Mouse (Mus musculus) heart, embryonic 11.5 days (tissue): Measurements from ENCODE around the gene Kdm5b. TPM values are rescaled to one million over a fixed set of nuclear protein-coding genes. Genes with fewer than 3 reads are reported as not detected.
A peak's percentile ranks its signal among the peaks of the same experiment; 100 is the strongest.
"Not testable (repeated sequence)": the region's sequence is repeated elsewhere in the genome, so short reads cannot be mapped to it uniquely, and the experiment has no call there.

Experiments used
- ATAC-seq: fragments of 200-750 bp; cut with Nextera tagmentation; replicated peaks from 2 replicates; pipeline ENCODE4 v1.8.0; 2017; ENCODE audit warnings: moderate library complexity; ENCODE audit not compliant: insufficient number of reproducible peaks, low FRiP score, low TSS enrichment
- H3K27ac ChIP-seq: fragments of 300-500 bp; sonication (generic); 2 replicates; pipeline ENCODE4 v1.5.1; 2014; ENCODE audit warnings: mild to moderate bottlenecking, low read depth, low read length
- H3K27me3 ChIP-seq: fragments of 300-500 bp; sonication (generic); 2 replicates; pipeline ENCODE4 v1.6.1; 2014; ENCODE audit warnings: mild to moderate bottlenecking, low read length, mixed read lengths; ENCODE audit not compliant: control insufficient read depth, insufficient read depth
- H3K36me3 ChIP-seq: fragments of 300-500 bp; sonication (generic); 2 replicates; pipeline ENCODE4 v1.6.1; 2014; ENCODE audit warnings: mild to moderate bottlenecking, low read length, moderate library complexity, mixed read lengths; ENCODE audit not compliant: control insufficient read depth, insufficient read depth
- H3K4me1 ChIP-seq: fragments of 300-500 bp; sonication (generic); 2 replicates; pipeline ENCODE4 v1.6.1; 2014; ENCODE audit warnings: low read length; ENCODE audit not compliant: control insufficient read depth, insufficient read depth
- H3K4me2 ChIP-seq: fragments of 300-500 bp; sonication (generic); 2 replicates; pipeline ENCODE4 v1.6.1; 2014; ENCODE audit warnings: mild to moderate bottlenecking, moderate library complexity
- H3K4me3 ChIP-seq: fragments of 300-500 bp; sonication (generic); 2 replicates; pipeline ENCODE4 v1.5.1; 2014; ENCODE audit warnings: low read depth, low read length
- H3K9ac ChIP-seq: fragments of 300-500 bp; sonication (generic); 2 replicates; pipeline ENCODE4 v1.6.1; 2014; ENCODE audit warnings: mild to moderate bottlenecking, low read depth, low read length, moderate library complexity
- H3K9me3 ChIP-seq: fragments of 300-500 bp; sonication (generic); replicated peaks from 2 replicates; pipeline ENCODE4 v1.6.1; 2016; ENCODE audit warnings: low read length; ENCODE audit not compliant: control insufficient read depth
- WGBS: fragments of 180-500 bp; shearing (Covaris S2); extraction: QIAGEN DNeasy Blood & Tissue Kit; methylation state at CpG from one replicate; pipeline ENCODE4 v1.1.7; 2014; ENCODE audit not compliant: insufficient replicate concordance; 5-methylcytosine and 5-hydroxymethylcytosine counted together
- polyA plus RNA-seq: library from polyadenylated mRNA; unstranded; fragments of >200 nt; fragmentation: Nextera tagmentation; extraction: Ambion mirVana; gene quantifications from 2 replicates; pipeline ENCODE4 v1.2.1, GENCODE M21; 2014

Gene Kdm5b
- polyA plus RNA-seq, 1 experiment from 2014 or later, result 34.9 TPM

DNA sequence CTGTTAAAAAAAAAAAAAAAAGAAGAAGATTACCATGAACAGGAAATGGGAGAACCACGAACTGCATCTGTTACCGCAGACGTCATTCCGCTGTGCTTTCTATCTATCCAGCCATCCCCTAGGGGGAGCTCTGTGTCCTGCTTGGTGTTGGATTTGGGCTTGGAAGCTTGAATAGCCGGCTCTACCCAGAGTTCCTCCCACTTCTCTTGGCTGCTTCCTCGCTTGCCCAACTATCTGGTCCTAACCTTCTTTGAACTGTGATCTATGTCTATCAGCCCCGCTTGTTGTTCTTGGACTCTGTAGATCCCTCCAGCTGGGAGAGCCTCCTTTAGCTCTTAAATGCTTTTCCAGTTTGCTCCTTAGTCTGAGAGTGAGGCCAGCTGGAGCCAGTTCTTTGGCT, 41.3 kb upstream of the Kdm5b start:
- Histone ChIP-seq H3K36me3 (no peaks in the 10 kb centered on the region), H3K27me3 (peaks cover 9% of the 10 kb centered on the region; the same call in 1 of the 2 replicates), H3K27ac (no peak overlapping the region), H3K9me3 (no peaks in the 10 kb centered on the region), H3K4me3 (no peak overlapping the region), H3K9ac (no peak overlapping the region), H3K4me2 (peak overlapping the region; percentile 19; the same call in 1 of the 2 replicates), H3K4me1 (peaks cover 14% of the 10 kb centered on the region; the same call in 1 of the 2 replicates)
- peak; percentile 55; the same call in 1 of the 2 replicates for ATAC-seq
- WGBS, result 8% methylated on average over 7 of the region's 7 CpGs

DNA sequence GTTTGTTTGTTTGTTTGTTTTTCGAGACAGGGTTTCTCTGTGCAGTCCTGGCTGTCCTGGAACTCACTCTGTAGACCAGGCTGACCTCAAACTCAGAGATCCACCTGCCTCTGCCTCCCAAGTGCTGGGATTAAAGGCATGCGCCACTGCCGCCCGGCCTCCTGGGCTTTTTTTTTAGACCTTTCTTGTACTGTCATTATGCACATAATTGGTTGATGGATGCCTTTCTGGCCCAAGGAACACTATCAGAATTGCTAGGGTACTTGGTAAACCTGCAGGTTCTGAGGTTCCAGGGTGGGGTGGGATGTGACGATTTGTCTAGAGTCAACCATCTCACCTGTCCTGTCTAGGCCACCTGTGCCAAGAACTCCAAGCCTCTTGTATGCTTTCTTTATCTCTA, 40.8 kb upstream of the Kdm5b start:
- not testable (repeated sequence) for H3K36me3 ChIP-seq, H3K27ac ChIP-seq, H3K27me3 ChIP-seq, H3K4me2 ChIP-seq, H3K9me3 ChIP-seq, ATAC-seq, H3K9ac ChIP-seq, H3K4me3 ChIP-seq
- WGBS, result 96% methylated on average over 5 of the region's 5 CpGs
- H3K4me1 ChIP-seq, result peaks cover 14% of the 10 kb centered on the region; the same call in 1 of the 2 replicates

DNA sequence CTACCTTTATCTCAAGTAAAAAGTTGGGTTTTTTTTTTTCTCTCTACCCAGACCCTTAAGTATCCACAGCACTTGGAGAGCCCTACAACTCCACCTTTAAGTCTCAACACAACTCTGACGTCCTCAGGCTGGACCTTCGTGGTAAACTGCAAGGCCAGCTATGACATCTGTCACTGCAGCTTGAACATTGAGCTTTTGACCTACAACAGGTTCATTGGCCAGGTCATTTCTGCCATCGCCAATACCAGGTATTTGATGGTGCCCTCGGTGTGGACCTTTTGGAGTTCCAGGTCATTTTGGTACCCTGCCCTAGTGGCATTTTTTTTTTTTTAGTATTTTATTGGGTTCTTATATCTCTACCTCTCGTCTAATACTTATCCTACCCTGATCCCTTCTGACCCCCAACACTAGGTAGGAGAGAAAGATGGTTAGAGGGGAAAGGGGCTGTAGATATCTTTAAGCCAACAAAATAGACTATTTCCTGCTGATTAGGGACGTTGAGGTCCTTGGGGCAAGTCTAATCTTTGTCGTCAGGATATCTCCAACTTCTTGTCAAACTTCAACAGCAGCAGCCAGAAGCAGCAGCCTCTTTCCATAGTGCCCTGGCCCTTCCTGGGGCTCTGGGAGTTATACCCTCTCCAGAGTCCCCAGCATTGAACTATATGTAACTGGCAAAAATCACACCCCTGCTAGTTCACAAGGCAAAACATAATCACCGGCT, 39.8 kb upstream of the Kdm5b start:
- H3K4me1 ChIP-seq, result peaks cover 14% of the 10 kb centered on the region; the same call in 1 of the 2 replicates
- ATAC-seq, result no peak
- H3K27me3 ChIP-seq, result no peaks in the 10 kb centered on the region
- H3K36me3 ChIP-seq, result no peaks in the 10 kb centered on the region
- H3K9me3 ChIP-seq, result no peaks in the 10 kb centered on the region
- no peak overlapping the region for H3K4me3 ChIP-seq
- H3K9ac ChIP-seq, result no peak overlapping the region
- 64% methylated on average over 8 of the region's 8 CpGs for WGBS
- no peak overlapping the region for H3K4me2 ChIP-seq
- H3K27ac ChIP-seq, result no peak overlapping the region

GRCm38 (mm10) chr1:134521163-134521562, 38.8 kb upstream of the Kdm5b start:
- no peaks in the 10 kb centered on the region for H3K27me3 ChIP-seq
- H3K9me3 ChIP-seq, result no peaks in the 10 kb centered on the region
- 71% methylated on average over 7 of the region's 7 CpGs for WGBS
- no peak overlapping the region for H3K27ac ChIP-seq
- H3K4me2 ChIP-seq, result no peak overlapping the region
- H3K36me3 ChIP-seq, result no peaks in the 10 kb centered on the region
- H3K4me1 ChIP-seq, result peaks cover 13% of the 10 kb centered on the region; the same call in 1 of the 2 replicates
- no peak overlapping the region for H3K9ac ChIP-seq
- ATAC-seq, result no peak
- H3K4me3 ChIP-seq, result no peak overlapping the region

- Histone ChIP-seq H3K4me3 (no peak overlapping the region), H3K9ac (no peak overlapping the region), H3K4me1 (peaks cover 4% of the 10 kb centered on the region; the same call in 1 of the 2 replicates), H3K9me3 (no peaks in the 10 kb centered on the region), H3K27ac (no peak overlapping the region), H3K4me2 (no peak overlapping the region), H3K36me3 (no peaks in the 10 kb centered on the region), H3K27me3 (no peaks in the 10 kb centered on the region)
- no peak for ATAC-seq
- 59% methylated on average over 2 of the region's 2 CpGs for WGBS
Observed at GRCm38 (mm10) chr1:134522325-134522724, 37.6 kb upstream of the Kdm5b start.

DNA sequence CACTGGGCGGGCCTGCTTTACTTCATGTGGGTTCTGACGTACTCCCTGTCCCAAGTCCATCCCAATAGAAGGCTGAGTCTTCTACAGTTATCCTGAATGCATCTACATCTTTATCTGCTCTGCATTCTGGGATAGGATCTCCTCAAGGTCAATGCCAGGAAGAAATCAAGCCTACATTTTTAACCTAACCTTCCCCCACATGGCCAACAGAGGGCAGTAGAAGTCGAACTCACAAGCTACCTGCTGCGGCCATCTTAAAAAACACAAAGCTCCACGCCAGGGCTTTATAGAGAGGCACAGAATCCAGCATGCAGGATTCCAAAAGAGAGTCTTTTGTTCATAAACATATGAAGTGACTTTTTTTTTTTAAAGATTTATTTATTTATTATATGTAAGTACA, 35.5 kb upstream of the Kdm5b start:
- H3K27ac ChIP-seq, result no peak overlapping the region
- H3K4me2 ChIP-seq, result no peak overlapping the region
- H3K9me3 ChIP-seq, result no peaks in the 10 kb centered on the region
- no peaks in the 10 kb centered on the region for H3K27me3 ChIP-seq
- H3K9ac ChIP-seq, result no peak overlapping the region
- peaks cover 4% of the 10 kb centered on the region; the same call in 1 of the 2 replicates for H3K4me1 ChIP-seq
- H3K36me3 ChIP-seq, result no peaks in the 10 kb centered on the region
- ATAC-seq, result no peak
- WGBS, result 68% methylated on average over 5 of the region's 5 CpGs
- H3K4me3 ChIP-seq, result no peak overlapping the region

DNA sequence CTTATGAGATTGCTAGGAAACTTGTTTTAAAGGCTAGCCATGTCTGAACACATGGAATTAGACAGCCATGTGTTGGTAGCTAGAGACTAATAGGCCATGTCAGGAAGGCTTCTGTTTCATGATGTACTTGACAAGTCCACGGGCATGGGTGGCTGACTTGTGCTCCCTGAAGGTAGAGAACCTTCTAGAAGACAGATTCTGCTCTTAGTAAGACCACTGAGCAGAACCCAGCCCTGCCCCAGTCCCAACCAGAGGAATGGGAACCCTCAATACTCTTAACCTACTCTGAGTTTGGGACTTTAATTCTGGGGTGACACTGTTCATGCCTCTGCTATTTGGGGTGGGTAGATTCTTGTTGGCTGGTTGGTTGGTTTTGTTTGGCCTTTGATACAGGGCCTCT, 35.0 kb upstream of the Kdm5b start:
- no peak overlapping the region for H3K27ac ChIP-seq
- ATAC-seq, result no peak
- WGBS, result 87% methylated on average over 1 of the region's 1 CpGs

DNA sequence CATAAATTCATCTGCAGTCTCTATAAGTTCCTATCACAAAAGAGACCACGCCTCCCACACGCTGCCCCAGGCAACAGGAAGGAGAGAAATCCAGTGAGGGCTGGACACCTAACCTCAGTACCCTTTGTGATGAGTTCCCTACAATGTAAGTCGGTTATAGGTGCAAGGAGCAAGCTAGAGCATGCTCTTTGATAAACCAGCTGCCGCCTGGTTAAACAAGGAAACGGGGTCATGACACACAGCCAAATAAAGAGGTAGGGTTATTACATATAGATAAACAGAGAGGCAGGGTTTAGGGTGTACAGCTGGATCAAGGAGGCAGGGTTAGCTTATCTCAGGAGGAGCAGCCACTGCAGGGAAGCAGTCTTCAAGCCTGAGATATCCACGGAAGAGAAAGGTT, 33.2 kb upstream of the Kdm5b start:
- WGBS, result 69% methylated on average over 6 of the region's 6 CpGs
- ATAC-seq, result no peak
- H3K9me3 ChIP-seq, result no peaks in the 10 kb centered on the region
- no peak overlapping the region for H3K4me3 ChIP-seq
- H3K27me3 ChIP-seq, result no peaks in the 10 kb centered on the region
- H3K36me3 ChIP-seq, result no peaks in the 10 kb centered on the region
- H3K9ac ChIP-seq, result no peak overlapping the region
- H3K4me1 ChIP-seq, result no peaks in the 10 kb centered on the region
- H3K4me2 ChIP-seq, result no peak overlapping the region
- no peak overlapping the region for H3K27ac ChIP-seq

More for the DNA sequence above, 35.0 kb upstream of the Kdm5b start:
- no peak overlapping the region for H3K4me3 ChIP-seq
- H3K9ac ChIP-seq, result no peak overlapping the region
- H3K36me3 ChIP-seq, result no peaks in the 10 kb centered on the region
- H3K9me3 ChIP-seq, result no peaks in the 10 kb centered on the region
- H3K27me3 ChIP-seq, result no peaks in the 10 kb centered on the region
- H3K4me1 ChIP-seq, result peaks cover 4% of the 10 kb centered on the region; the same call in 1 of the 2 replicates
- H3K4me2 ChIP-seq, result no peak overlapping the region

- Histone ChIP-seq H3K9ac (no peak overlapping the region), H3K4me3 (no peak overlapping the region), H3K4me1 (no peaks in the 10 kb centered on the region), H3K27ac (no peak overlapping the region), H3K9me3 (no peaks in the 10 kb centered on the region), H3K36me3 (no peaks in the 10 kb centered on the region), H3K4me2 (no peak overlapping the region), H3K27me3 (no peaks in the 10 kb centered on the region)
- ATAC-seq, result no peak
- 88% methylated on average over 6 of the region's 6 CpGs for WGBS
Observed at GRCm38 (mm10) chr1:134530618-134531017, 29.4 kb upstream of the Kdm5b start.
